Mouse (Mus musculus): ENCODE results near the gene Bgn.

The Bgn gene

DNA sequence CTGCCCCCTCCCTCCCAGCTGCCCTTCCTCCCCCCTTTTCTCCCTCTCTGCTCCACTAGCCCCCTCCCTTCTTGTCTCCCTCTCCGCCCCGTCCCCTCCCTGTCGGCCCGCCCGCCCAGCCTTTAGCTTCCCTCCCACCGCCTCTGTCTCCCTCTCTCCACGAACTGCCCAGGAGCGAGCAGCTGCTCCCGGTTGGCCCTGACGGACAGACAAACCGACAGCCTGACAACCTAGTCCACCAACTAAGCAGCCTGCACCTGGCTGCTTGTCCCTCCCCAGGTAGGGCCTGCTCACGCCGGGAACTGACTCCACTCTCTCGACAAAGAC, at the start of gene Bgn:
Bgn (plus strand) TSS at position 119 of the 327 bp plus-strand sequence.
- DNase-seq (ENCODE audit: low spot score in 2 of 2): no peak

DNA sequence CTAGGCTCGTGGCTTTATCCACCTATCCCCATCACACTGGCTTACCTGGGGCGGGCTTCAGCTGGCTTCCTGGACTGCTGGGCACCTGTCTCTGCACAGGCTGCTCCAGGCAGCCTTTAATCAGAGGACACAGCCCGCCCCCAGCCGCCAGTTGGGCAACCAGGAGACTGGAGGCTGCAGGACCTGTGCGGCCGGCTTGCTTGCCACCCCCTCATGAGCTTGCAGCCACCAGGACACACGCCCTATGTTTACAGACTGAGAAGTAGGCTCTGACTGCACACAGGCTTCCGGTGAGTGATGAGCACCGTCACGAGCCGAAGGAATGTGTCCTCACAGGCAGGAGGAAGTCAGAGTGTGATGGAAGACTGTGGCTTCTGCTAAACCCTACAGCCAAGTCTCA, 48.1 kb upstream of the Bgn start, which contains the start of gene Trex2:
Trex2 (minus strand) TSS at position 93 of the 400 bp plus-strand sequence.
- DNase-seq (ENCODE audit: low spot score in 2 of 2): no peak

DNA sequence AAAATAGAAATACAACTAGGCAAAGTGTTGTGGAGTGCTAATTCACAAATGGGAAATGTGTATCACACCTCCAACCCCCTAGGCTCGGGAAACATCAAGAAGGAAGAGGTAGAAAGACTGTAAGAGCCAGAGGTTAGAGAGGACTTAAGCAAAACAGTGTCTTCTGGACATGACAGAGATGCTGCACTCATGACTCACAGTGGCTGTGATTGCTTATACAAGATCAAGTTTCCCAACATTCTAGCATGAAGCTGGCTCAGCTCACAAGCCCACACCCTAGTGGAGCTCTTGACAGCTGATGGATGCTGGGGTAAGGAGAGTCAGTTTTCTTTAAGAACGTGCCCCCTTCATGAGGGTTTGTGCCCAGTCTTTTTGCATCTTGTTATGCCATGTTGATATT, 42.0 kb upstream of the Bgn start:
- DNase-seq (ENCODE audit: low spot score in 2 of 2): no peak

DNA sequence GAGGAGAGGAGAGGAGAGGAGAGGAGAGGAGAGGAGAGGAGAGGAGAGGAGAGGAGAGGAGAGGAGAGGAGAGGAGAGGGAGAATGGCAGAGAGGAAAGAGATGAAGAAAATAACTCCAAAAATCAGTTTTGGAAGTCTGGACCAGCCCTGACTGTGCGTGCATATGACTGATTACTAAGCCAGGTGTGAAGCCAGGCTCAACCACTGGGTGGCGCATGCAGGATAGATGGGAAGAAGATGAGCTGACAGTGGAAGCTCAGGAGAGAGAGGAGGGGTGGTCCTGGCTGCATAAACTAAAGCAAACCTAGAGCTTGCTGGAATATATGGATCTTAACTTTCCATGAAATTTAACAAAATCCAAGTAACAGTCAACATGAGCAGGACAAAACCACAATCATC, 31.5 kb upstream of the Bgn start:
- peak in 1 of 2 experiments; percentile 58 for DNase-seq (ENCODE audit: low spot score in 2 of 2)

DNA sequence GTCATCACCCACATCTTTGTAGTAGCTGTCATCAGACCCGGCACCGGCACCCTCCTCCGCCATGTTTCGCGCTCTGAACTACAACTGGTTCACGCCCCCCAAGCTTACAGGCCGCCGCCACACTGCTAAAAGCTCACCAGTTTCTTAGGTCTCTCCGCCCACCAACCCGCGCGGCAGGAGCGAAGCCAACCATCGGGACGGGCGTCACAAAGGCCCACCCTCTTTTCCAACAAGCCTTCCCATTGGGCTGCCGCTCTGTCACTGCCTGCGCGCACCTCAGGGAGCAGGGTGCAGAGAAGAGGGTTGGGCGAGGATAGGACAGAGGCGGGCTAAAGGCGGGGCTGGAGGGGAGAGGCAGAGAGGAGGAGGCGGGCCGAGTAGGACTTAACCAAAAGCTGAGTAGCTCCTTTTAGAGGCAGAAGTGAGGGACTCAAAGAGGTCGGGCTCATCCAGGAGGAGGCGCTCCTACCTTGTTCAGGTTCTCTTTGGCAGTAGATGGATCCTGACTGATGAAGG, 24.5 kb upstream of the Bgn start, which contains the start of gene Haus7:
Haus7 (minus strand) TSS at position 168 of the 516 bp plus-strand sequence.
- DNase-seq (ENCODE audit: low spot score in 2 of 2): peak; percentile 89 to 94

DNA sequence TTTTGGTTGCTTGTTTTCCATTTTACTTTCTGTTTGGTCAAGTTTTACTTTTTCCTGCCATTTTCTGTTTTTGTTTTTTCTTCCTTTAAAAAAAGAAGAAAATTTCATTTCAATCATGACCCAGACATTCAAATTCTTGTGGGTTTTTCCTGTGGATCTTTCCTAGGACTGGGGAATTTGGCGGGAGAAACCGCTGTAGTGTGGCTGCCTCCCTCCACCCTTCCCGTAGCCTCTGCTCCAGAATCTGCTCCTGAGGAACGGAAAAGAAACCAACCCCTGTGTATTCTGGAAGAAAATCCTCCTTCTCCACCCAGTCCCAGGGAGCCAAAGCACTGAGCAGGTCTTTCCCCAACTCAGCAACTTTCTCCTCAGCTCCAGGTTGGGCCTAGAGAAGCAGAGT, 22.6 kb upstream of the Bgn start:
- no peak for DNase-seq (ENCODE audit: low spot score in 2 of 2)

DNA sequence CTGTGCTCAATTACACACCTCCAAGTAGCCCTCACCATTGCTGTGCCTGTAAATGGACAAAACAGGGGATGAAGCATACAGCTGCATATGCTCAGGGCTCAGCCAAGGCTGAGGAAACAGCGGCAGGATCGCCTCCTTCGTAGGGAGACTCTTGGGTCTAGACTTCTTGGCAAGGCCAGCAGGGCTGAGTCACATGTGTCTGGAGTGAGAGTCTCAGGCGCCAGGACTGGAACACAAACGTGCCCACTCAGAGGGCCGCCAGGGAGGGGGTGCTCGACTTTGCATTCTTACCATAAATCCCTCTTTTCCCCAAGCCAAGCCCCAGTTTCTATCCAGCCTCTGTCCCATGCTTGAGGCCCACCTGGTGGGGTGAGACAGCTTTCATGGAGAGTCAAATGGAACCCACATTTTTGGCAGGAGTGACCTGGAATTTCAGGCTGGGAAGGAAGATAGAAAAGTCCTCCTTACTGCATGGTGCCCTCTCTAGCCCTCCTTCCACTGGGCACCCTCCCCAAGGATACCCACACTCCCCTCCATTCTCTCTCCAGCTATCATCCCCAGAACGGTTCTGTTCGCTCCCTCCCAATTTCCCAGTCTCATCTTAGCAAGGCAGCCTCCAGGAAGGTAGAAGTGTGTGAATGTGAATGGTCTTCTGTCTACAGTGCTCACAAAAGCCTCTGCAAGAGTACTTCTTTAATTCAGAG, 17.8 kb upstream of the Bgn start:
- DNase-seq (ENCODE audit: low spot score in 2 of 2): peak in 1 of 2 experiments; percentile 12

DNA sequence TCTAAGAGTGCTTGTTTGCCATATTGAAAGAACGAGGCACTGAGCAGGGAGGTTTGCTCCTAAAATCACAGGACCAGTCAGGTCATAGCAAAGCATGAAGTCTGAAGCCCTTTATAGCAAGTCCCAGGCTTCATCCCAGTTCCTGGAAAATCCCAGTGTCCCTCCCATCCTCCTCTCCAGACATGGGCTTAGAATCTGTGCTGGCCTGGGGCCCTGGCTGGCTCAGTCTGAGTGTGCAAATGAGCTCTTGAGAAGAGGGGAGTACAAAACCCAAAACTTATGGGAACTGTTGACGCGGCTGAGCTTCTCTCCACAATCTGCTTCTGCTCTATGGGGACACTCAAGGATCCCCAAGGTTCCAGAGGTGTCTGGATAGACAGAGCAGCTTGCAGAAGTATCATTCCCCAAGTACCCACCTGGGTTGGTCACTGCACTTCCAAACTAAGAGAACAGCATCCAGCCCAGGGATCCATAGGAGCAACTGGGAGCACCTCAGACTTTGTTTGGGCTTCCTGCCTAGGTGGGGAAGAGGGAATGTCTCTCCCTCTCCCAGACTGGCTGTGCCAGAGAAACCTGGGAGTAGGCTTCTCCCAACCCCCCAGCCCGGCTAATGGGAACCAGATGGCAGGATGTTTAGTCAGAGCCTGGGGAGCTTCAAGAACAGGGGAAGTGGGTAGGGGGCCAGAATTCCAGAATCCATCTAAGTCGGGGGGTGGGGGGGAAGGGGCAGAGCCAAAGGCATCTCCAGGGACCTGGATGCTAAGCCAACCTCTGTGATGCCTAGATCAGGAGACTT, 15.8 kb upstream of the Bgn start:
- DNase-seq (ENCODE audit: low spot score in 2 of 2): no peak

DNA sequence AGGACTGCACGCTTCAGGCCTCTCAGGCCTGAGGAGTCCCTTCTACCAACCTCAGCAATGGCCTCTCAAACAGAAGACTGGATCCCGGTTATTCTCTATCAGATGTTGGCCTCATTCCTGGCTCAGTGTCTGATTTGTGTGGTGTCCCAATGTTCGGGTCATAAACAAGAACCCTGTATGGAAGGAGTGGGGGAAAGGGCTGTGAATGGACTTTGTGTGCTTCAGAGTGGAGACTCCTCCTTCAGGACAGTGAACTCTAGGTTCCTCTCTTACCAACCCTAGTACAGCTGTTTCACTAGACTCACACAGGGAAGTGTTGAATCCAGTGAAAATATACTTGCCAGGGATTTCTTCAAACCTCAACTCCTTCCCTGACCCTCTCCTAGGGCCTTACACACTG, 15.1 kb upstream of the Bgn start:
- no peak for DNase-seq (ENCODE audit: low spot score in 2 of 2)

DNA sequence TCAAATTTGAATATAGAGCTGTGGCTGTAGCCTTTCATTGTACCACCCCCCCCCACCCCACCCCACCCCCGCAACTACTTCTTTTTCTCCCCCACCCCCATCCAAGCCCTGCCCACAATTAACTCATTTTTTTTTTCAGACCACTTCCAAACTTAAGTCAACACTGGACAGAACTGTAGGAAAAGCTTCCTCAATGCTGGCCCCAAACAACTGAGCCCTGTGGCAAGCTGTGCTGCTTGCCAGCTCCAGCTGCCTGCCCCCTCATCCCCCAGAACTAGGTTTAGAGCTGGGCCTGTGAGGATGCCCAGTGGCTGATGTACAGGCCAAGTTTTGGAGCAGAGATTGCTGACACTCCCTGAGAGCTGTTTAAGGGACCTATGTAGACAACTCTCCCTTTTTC, 14.7 kb upstream of the Bgn start:
- DNase-seq (ENCODE audit: low spot score in 2 of 2): no peak

DNA sequence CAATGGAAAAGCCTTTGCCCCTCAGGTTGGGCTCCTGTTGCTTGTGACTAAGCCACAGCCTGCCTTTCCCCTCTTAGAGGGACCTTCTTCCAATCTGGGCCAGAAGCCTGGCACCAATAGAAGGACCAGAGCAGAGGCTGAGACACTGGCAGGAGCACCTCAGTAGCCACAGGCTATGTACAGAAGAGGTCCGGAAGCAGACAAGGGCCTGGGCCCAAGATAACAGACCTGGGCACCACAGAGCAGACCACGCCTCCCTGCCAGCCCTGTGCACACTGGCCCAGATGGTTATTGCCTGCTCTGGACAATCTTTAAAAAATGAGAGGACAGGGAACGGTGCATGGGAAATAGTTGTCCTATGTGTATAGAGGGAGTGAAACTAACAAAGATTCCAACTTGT, 11.6 kb upstream of the Bgn start:
- DNase-seq (ENCODE audit: low spot score in 2 of 2): no peak

DNA sequence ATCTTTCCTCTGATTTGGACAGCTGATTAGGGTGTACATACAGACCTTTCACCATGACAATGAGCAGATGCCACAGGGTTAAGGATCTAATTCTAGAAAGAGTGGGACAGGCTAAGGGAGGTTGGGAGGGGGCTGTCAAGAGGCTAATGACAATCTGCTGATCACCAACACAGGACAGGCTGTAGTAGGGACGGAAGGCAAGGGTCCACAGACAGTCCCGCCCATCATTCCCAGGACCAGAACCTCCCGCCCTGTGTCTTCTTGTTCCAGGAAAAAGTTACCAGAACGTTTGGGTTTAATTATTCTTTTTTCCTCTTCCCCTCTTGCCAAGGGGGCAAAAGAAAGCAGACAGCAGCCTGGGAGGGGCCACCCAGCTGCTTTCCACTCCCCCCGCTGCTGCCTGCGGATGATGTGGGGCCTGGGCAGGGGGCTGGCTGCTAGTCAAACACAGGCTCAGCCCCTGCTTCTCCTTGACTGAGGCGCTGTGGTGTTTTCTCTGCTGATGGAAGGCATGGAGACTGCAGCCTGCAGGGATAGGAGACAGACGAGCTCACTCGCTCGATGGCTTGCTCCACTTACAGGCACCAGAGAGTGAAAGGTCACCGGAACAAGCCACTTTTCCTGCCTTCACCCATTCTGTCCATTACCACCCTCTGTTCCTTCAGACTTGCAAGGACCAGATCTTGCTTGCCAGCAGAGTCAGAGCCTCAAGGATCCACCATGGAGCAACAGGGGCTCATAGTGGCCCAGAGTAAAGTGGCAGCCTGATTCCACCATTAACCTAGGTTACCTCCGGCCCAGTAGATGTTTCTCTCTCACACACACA, 8.8 kb upstream of the Bgn start:
- DNase-seq (ENCODE audit: low spot score in 2 of 2): no peak

DNA sequence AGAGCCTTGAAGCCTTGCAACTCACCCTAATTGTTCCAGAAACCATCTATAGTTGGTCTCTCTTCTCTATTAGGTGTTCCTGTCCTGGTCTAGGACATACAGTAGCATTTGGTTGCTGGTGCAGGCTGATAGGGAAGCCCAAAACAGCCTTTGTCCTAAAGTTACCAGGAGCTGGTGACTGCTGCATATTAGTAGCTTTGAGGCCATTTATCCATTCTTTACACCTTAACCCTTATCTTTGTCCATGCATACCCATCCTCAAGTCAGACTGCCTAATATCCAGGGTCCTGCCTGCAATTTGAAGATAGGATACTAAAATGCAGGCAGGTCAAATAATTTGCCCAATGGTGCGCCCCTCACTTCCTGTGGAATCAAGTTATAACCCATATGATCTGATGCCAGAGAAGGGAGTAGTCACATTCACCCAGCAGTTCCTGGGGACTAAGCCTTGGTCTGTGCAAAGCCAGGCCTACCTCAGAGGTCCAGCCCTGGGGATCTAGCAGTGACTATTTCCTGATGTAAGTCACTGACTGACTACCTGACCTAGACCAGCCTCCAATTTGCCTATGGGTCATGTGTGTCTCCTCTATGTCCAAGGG, 7.6 kb upstream of the Bgn start:
- DNase-seq (ENCODE audit: low spot score in 2 of 2): no peak

DNA sequence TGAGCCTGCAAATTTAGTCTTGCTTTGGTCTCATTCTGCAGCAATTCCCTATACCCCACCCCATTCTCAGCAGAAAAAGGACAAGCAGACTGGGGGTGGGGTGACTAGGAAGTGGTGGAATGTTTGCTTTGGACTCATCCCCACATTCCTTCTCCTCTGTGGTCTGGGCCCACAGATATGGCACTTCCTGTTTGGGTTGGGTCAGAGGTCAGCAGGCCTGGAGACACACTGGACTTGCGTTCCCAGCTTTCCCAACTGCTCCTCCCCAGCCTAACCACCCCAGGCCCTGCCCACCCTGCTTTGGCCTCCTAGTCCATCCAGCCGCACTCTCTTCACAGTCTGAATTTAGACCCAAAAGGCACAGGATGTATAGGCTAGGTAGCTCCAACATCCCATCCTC, 6.8 kb upstream of the Bgn start:
- DNase-seq (ENCODE audit: low spot score in 2 of 2): no peak

DNA sequence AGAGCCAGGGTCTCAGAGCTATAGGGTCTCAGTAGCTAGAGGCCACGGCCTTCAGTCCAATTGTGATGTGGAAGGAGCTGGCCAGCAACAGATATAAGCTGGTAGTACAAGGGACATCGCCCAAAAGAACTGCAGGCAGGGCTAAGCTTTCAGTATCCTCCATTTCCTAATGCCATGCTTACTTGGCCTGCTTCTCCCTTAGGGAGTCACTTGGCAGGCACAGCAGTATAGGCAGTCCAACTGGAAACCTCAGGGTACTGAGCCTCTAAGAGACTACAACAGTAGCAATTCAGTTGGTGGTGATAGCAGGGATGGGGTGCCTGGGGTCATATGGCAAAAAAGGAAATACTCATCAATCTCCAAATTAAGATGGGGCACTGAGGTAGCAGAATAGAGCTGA, 5.9 kb upstream of the Bgn start:
- DNase-seq (ENCODE audit: low spot score in 2 of 2): no peak

DNA sequence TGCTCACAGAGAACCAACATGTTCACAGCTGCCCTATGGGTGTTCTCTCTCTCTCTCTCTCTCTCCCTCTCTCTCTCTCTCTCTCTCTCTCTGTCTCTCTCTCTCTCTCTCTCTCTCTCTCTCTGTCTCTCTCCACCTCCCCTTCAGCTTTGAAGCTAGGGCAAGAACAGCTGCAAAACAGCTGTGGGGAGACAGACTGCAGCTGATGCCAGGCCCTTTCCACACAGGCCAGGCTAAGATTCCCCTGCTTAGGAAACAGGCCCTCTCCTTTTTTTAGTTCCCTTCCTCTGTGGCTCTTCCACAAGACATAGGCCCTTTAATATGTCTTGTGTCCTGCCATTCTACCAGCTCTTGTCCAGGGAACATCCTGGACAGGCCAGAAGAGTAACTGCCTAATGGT, 3.7 kb upstream of the Bgn start:
- no peak for DNase-seq (ENCODE audit: low spot score in 2 of 2)

DNA sequence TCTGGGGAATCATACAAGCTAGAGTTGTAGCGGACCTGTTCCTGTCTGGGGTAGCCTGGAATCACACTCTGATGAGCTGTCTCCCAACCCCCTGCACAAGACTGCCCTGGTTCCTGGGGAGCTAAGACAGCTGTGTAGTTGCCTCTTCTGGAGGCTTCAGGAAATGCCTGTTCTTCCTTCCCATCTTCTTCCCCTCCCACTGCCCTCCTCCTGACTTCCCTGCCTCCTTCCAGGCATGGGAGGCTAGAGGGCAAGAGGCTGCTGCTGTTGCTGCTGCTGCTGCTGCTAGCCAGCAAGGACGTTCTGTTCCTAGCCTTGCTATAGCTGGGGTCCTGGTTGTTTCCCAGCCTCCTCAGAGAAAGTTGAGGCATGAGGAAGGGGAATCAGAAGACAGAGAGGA, 3.1 kb upstream of the Bgn start:
- no peak for DNase-seq (ENCODE audit: low spot score in 2 of 2)

DNA sequence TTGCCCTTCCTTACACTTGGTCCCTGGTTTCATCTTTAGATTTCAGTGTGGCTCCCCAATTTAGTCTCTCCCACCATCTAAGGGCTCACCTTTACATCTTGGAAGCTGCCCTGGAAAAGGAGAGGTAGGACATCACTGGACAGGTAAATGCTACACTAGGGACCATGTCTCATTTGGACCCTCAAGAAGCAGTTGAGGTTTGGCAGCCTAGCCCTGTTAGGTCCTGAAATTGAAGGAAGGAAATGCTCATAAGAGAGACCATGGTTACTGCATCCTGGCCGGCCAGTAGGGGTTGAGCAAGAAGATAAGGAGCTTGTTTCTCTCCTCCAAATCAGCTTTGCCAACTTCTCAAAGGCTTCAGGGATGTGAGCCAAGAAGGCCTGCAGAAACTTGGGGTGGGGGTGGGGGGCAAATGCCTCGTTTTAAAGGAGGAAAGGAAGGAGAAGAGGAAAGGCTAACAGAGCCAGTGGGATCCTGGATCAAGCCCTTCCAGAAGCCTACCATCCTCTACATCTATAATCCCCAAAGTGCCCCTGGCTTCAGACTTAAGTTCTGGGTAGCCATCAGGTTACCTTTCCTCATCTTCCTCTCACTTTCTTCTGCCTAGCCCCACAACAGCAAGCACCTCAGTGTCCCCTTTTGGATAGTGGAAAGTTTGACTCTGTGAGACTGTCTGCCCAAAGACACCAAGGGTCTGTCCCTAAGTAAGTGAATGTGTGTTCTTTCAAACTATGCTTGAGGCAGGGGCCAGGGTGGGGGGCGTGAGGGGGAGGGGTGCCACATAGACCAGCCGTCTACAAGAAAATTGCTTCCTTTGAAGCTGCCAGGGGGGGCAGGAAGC, 539 bp upstream of the Bgn start:
- no peak for DNase-seq (ENCODE audit: low spot score in 2 of 2)

DNA sequence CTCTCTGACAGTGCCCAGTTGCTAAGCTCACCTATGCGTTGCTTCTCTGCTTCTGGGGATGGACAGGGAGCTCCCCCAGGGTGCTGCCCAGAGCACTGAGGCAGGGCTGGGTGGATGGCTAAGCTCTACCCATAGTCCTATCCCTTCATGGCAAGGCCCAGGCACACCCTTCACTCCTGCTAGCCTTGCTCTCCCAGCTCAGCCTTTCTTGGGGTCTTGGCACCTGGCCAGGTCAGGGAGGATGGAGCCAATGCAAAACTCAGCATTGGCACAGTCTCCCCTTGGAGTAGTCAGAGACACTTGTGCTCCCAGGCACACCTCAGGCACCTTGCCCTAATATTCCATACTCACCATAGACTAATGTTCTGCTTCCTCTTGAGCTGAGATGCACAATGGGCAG, 674 bp downstream of the Bgn start:
- DNase-seq (ENCODE audit: low spot score in 2 of 2): no peak

DNA sequence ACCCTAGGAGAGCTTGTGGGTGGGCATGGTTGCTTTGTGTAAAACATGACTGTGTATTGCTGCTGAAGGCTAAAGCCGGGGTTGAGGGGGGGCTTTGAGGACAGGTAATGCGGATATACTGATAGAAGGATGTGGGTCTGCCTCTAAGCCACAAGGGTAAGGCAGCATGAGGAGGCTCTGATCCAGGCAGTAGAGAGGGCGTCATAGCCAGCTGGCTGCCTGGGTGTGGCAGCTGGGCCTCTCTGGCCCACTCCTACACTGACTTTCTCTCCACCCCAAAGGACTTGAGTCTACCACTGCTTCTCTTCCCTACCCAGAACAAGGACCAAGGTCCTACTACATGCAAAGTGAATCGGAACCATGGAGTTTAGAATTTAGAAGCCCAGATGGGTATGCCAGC, 1.5 kb downstream of the Bgn start:
- DNase-seq (ENCODE audit: low spot score in 2 of 2): no peak

DNA sequence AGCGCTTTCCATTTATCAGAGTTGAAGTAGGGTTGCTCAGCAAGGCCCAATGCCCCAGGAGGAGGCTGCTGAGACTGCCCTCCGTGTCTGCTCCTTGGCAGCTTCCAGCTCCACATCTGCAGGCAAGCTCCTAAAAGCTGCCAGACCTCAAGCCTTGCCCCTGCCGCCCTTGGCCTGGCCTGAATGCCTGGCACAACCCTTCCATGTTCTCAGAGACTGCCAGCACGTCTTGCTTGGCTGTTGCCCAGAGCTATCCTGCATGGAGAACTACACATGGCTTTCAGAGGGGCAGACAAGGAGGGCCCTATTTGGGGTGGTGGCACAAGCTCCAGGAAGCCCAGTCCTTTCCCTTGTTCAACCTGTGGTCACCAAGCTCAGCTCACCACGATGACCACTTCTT, 3.5 kb downstream of the Bgn start:
- no peak for DNase-seq (ENCODE audit: low spot score in 2 of 2)

Measured in left cerebral cortex, adult 9 months (tissue).